Mouse (Mus musculus): ENCODE measurements around the gene Otos. TPM values are rescaled to one million over a fixed set of nuclear protein-coding genes. Genes with fewer than 3 reads are reported as not detected.
A peak's percentile ranks its signal among the peaks of the same experiment; 100 is the strongest.

Gene Otos
- polyA plus RNA-seq, 1 experiment: 0.20 TPM

DNA sequence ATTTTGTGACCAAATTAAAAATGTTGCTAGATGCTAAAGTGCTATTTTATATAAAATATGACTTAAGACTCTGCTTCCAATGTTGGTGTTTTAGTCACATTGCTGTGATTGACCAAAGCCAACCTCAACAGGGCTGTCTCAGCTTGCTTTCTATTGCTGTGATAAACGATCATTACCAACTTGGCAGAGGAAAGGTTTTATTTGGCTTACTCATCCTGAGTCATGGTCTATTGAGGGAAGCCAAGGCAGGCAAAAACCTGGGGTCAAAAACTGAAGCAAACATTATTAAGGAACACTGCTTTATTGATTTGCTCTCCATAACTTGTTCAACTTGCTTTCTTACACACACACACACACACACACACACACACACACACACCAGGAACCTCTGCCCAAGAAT, 32.6 kb downstream of the Otos start:
- TF ChIP-seq CTCF (IDR thresholded peaks at IDR 0.05; ENCODE audit: extremely low read depth, insufficient read length, insufficient replicate concordance, low read depth, low read length) (no peak), POLR2A (IDR thresholded peaks at IDR 0.05; ENCODE audit: low read depth, low read length) (no peak)

DNA sequence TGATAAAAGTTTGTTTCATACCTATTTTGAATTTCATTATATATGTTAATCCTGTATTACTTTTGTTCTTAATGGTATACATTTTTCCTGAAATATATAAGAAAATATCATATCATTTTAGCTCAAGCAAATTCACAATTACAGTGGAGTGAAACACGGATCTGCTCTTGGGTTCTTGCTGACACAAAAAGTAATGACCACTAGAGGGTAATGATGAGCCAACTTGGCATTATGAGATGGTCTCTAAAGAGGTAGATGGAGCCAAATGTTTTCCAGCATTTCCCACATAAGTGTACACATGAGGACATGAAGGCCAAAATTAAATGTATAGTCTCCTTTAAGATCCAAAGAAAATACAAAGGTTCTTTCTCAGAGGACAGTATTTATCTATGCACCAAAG, 34.1 kb downstream of the Otos start:
- H3K27me3 ChIP-seq (ENCODE audit: control insufficient read depth, insufficient read depth, low read length): no peaks in the 10 kb centered on the region
- no peak for TF ChIP-seq POLR2A (IDR thresholded peaks at IDR 0.05; ENCODE audit: low read depth, low read length)
- no peak for TF ChIP-seq CTCF (IDR thresholded peaks at IDR 0.05; ENCODE audit: extremely low read depth, insufficient read length, insufficient replicate concordance, low read depth, low read length)
- WGBS: 3% methylated on average over 1 of the region's 1 CpGs
- no peaks in the 10 kb centered on the region for H3K4me1 ChIP-seq (ENCODE audit: control insufficient read depth, insufficient read depth, insufficient read length, low read length)
- no peak overlapping the region for H3K4me3 ChIP-seq (ENCODE audit: low read depth, low read length)
- no peak overlapping the region for H3K27ac ChIP-seq (ENCODE audit: insufficient read depth, low read depth, low read length)
- no peaks in the 10 kb centered on the region for H3K36me3 ChIP-seq (ENCODE audit: control insufficient read depth, insufficient read depth, low read length)

More for the DNA sequence above, 32.6 kb downstream of the Otos start:
- no peaks in the 10 kb centered on the region for H3K4me1 ChIP-seq (ENCODE audit: control insufficient read depth, insufficient read depth, insufficient read length, low read length)
- no peaks in the 10 kb centered on the region for H3K36me3 ChIP-seq (ENCODE audit: control insufficient read depth, insufficient read depth, low read length)
- no peak overlapping the region for H3K27ac ChIP-seq (ENCODE audit: insufficient read depth, low read depth, low read length)
- WGBS: 34% methylated on average over 1 of the region's 1 CpGs
- H3K27me3 ChIP-seq (ENCODE audit: control insufficient read depth, insufficient read depth, low read length): no peaks in the 10 kb centered on the region
- no peak overlapping the region for H3K4me3 ChIP-seq (ENCODE audit: low read depth, low read length)

GRCm38 (mm10) chr1:92613175-92613574, 35.5 kb downstream of the Otos start:
- no peaks in the 10 kb centered on the region for H3K36me3 ChIP-seq (ENCODE audit: control insufficient read depth, insufficient read depth, low read length)
- H3K27me3 ChIP-seq (ENCODE audit: control insufficient read depth, insufficient read depth, low read length): no peaks in the 10 kb centered on the region
- no peak overlapping the region for H3K27ac ChIP-seq (ENCODE audit: insufficient read depth, low read depth, low read length)
- 46% methylated on average over 4 of the region's 4 CpGs for WGBS
- H3K4me1 ChIP-seq (ENCODE audit: control insufficient read depth, insufficient read depth, insufficient read length, low read length): no peaks in the 10 kb centered on the region
- TF ChIP-seq CTCF (IDR thresholded peaks at IDR 0.05; ENCODE audit: extremely low read depth, insufficient read length, insufficient replicate concordance, low read depth, low read length) (no peak), POLR2A (IDR thresholded peaks at IDR 0.05; ENCODE audit: low read depth, low read length) (no peak)
- H3K4me3 ChIP-seq (ENCODE audit: low read depth, low read length): no peak overlapping the region

GRCm38 (mm10) chr1:92611008-92611407, 37.6 kb downstream of the Otos start:
- no peaks in the 10 kb centered on the region for H3K27me3 ChIP-seq (ENCODE audit: control insufficient read depth, insufficient read depth, low read length)
- H3K4me1 ChIP-seq (ENCODE audit: control insufficient read depth, insufficient read depth, insufficient read length, low read length): no peaks in the 10 kb centered on the region
- H3K36me3 ChIP-seq (ENCODE audit: control insufficient read depth, insufficient read depth, low read length): no peaks in the 10 kb centered on the region
- WGBS: 2% methylated on average over 5 of the region's 5 CpGs
- peak; percentile 85; the same call in 1 of the 2 replicates for TF ChIP-seq CTCF (IDR thresholded peaks at IDR 0.05; ENCODE audit: extremely low read depth, insufficient read length, insufficient replicate concordance, low read depth, low read length)
- TF ChIP-seq POLR2A (IDR thresholded peaks at IDR 0.05; ENCODE audit: low read depth, low read length): no peak
- H3K27ac ChIP-seq (ENCODE audit: insufficient read depth, low read depth, low read length): no peak overlapping the region
- no peak overlapping the region for H3K4me3 ChIP-seq (ENCODE audit: low read depth, low read length)

- no peaks in the 10 kb centered on the region for H3K4me1 ChIP-seq (ENCODE audit: control insufficient read depth, insufficient read depth, insufficient read length, low read length)
- 71% methylated on average over 4 of the region's 4 CpGs for WGBS
- no peak overlapping the region for H3K27ac ChIP-seq (ENCODE audit: insufficient read depth, low read depth, low read length)
- no peaks in the 10 kb centered on the region for H3K27me3 ChIP-seq (ENCODE audit: control insufficient read depth, insufficient read depth, low read length)
- no peak for TF ChIP-seq POLR2A (IDR thresholded peaks at IDR 0.05; ENCODE audit: low read depth, low read length)
- TF ChIP-seq CTCF (IDR thresholded peaks at IDR 0.05; ENCODE audit: extremely low read depth, insufficient read length, insufficient replicate concordance, low read depth, low read length): no peak
- H3K36me3 ChIP-seq (ENCODE audit: control insufficient read depth, insufficient read depth, low read length): no peaks in the 10 kb centered on the region
- H3K4me3 ChIP-seq (ENCODE audit: low read depth, low read length): no peak overlapping the region
Observed at GRCm38 (mm10) chr1:92607711-92608110, 40.9 kb downstream of the Otos start.

GRCm38 (mm10) chr1:92605482-92605881, 43.2 kb downstream of the Otos start, which contains the start of gene Olfr1410:
Gene Olfr1410, plus strand, starts transcription at chr1:92605782.
- Histone ChIP-seq H3K27ac (ENCODE audit: insufficient read depth, low read depth, low read length) (no peak within 1 kb of the TSS), H3K36me3 (ENCODE audit: control insufficient read depth, insufficient read depth, low read length) (no peaks in the 10 kb centered on the region), H3K27me3 (ENCODE audit: control insufficient read depth, insufficient read depth, low read length) (no peaks in the 10 kb centered on the region), H3K4me3 (ENCODE audit: low read depth, low read length) (no peak within 1 kb of the TSS), H3K4me1 (ENCODE audit: control insufficient read depth, insufficient read depth, insufficient read length, low read length) (no peaks in the 10 kb centered on the region)
- TF ChIP-seq POLR2A (IDR thresholded peaks at IDR 0.05; ENCODE audit: low read depth, low read length) (no peak), CTCF (IDR thresholded peaks at IDR 0.05; ENCODE audit: extremely low read depth, insufficient read length, insufficient replicate concordance, low read depth, low read length) (no peak)
- WGBS: 74% methylated on average over 1 of the region's 1 CpGs

GRCm38 (mm10) chr1:92596019-92596418, 52.6 kb downstream of the Otos start:
- Histone ChIP-seq H3K27me3 (ENCODE audit: control insufficient read depth, insufficient read depth, low read length) (no peaks in the 10 kb centered on the region), H3K27ac (ENCODE audit: insufficient read depth, low read depth, low read length) (no peak overlapping the region), H3K36me3 (ENCODE audit: control insufficient read depth, insufficient read depth, low read length) (no peaks in the 10 kb centered on the region), H3K4me3 (ENCODE audit: low read depth, low read length) (no peak overlapping the region), H3K4me1 (ENCODE audit: control insufficient read depth, insufficient read depth, insufficient read length, low read length) (no peaks in the 10 kb centered on the region)
- 41% methylated on average over 3 of the region's 3 CpGs for WGBS
- TF ChIP-seq CTCF (IDR thresholded peaks at IDR 0.05; ENCODE audit: extremely low read depth, insufficient read length, insufficient replicate concordance, low read depth, low read length): no peak
- TF ChIP-seq POLR2A (IDR thresholded peaks at IDR 0.05; ENCODE audit: low read depth, low read length): no peak

Other genes with a start within 250 kb of the Otos start
- gene Ndufa10, start 175.0 kb downstream of the Otos start, polyA plus RNA-seq (2012; rRNA removed): 67.2 and 104 TPM in 2 replicates
- not detected in 2 replicates for gene Olfr1416, start 163.7 kb downstream of the Otos start, polyA plus RNA-seq (2012; rRNA removed)
- gene Olfr1415, start 152.7 kb downstream of the Otos start, polyA plus RNA-seq (2012; rRNA removed): not detected in 2 replicates
- gene Olfr1414, start 130.2 kb downstream of the Otos start, polyA plus RNA-seq (2012; rRNA removed): not detected in 2 replicates
- gene Olfr1413, start 77.5 kb downstream of the Otos start, polyA plus RNA-seq (2012; rRNA removed): not detected in 2 replicates
- not detected in 2 replicates for gene Olfr1412, start 63.1 kb downstream of the Otos start, polyA plus RNA-seq (2012; rRNA removed)
- not detected in 2 replicates for gene Olfr1411, start 54.4 kb downstream of the Otos start, polyA plus RNA-seq (2012; rRNA removed)
- not detected in 2 replicates for gene Olfr1410, start 43.1 kb downstream of the Otos start, polyA plus RNA-seq (2012; rRNA removed)
- not detected in 2 replicates for gene Olfr12, start 31.1 kb downstream of the Otos start, polyA plus RNA-seq (2012; rRNA removed)
- 34.5 and 44.1 TPM in 2 replicates for gene Cops9, start 6.9 kb downstream of the Otos start, polyA plus RNA-seq (2012; rRNA removed)
- 6.8 and 8.4 TPM in 2 replicates for gene Gpc1, start 182.8 kb upstream of the Otos start, polyA plus RNA-seq (2012; rRNA removed)